Mouse (Mus musculus) 3T3-L1 (cell line): ENCODE results near the gene Ntm.
A peak's percentile ranks its signal among the peaks of the same experiment; 100 is the strongest.

Experiments used
- DNase-seq: peaks from one replicate; pipeline ENCODE4 v3.0.0-alpha.2; 2015; ENCODE audit warnings: low read depth, low spot score

Gene Ntm

DNA sequence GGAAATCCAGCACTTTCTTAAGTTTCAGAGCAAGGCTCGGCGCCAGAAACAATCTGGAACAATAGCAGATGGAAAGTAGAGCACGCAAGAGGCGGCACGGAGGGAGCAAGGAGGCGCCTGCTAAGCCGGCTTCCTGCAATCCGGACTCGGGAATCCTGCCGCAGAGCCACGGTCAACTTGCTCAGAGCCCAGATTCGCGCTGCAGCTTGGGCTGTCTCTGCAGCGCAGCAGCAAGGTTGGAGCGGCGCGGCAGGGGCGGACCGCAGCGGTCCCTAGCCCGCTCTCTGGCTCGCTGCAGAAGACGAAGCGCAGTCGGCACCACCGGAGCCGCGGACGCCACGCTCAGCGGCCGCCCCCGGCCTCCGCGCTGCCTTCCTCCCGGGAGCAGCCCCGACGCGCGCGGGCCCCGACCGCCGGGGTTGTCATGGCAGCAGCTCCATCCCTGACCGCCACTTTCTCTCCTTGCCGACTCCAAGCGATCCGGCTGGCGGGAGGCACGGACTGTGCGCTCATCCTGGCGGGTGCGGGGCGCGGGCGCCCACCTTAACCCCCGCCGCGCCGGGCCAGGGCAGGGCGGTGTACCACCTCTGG lies 550.7 kb downstream of the Ntm start:
- no peak for DNase-seq

DNA sequence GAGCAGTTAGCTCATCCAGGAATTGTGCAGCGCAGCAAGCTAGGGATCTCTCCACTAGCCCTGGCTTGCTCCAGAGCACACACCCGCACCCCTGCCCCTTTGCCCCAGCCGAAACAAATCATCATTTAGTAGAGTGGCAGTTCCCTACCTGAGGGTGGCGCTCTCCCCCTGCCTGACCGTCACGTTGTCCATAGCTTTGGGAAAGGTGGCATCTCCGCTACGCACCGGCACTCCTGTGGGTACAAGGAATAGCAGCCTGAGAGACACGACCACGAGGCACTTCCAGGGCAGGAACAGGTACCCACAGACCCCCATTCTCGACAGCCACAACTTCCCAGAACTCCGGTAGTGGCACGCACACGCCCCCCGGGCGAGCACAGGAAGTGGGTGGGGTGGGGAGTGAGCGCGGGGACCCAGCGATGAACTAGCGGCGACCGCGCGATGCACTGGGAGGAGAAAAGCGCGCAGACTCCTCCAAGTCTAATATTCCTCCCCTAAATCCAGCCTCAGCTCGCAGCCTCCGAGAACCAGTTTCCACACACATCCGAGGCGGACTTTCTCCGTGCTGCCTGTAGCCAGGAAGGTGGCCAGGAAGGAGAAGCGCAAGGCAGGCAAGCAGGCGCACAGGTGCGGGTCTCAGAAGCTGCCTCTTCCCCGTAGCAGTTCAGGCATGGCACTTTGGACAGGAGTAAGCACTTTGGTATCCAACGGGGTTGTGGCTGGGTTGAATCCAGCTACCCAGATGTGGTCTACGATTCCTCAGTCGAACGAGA lies 551.3 kb downstream of the Ntm start:
- DNase-seq = no peak

DNA sequence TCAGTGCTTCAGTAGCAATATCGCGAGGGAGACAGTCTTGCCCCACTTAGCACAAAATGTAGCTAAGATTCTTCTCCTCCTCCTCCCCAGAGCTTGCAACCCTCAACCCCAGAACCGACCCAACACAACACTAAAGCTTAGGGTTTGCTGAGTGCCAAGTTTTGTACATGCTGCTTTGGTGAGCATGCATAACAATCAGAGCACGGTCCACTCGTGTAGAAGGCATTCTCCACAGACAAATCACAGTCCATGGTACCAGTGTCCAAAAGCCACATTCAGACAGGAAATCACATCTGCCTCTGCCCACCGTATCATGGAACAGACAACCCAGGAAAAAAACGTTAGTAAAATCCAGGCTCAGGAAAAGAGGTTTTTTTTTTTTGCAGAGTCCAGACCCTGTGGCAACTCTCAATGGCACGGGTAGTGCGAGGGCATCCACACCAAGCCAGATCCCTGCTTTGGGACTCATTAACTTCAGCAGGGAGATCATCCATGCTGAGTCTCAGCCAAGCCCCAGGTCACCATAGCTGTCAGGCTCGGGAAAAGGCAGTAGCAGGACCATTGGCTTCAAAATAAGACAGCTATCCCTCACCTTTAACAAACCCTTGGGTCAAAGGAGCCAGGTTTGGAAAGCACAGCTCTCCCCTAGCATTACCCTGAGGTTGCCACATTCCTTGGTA lies 552.1 kb downstream of the Ntm start:
- DNase-seq = no peak

DNA sequence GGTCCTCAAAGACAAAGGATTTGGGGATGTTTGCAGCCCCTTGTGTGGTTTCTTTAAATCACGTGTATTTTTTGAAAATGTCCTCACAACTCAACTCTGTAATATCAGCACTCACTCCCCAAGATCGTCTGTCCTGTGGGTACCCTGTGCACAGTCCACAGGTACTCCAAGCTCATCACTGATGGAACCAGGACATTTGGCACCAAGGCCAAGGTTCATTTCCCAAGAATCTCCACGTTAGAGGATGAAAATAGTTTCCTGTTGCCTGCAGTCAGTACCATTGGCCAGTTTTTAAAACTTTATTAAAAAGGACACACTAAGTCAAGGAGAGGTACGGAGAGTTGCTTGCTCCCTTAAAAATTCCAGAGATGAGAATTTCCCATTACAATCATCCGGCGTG lies 552.7 kb downstream of the Ntm start:
- no peak for DNase-seq

DNA sequence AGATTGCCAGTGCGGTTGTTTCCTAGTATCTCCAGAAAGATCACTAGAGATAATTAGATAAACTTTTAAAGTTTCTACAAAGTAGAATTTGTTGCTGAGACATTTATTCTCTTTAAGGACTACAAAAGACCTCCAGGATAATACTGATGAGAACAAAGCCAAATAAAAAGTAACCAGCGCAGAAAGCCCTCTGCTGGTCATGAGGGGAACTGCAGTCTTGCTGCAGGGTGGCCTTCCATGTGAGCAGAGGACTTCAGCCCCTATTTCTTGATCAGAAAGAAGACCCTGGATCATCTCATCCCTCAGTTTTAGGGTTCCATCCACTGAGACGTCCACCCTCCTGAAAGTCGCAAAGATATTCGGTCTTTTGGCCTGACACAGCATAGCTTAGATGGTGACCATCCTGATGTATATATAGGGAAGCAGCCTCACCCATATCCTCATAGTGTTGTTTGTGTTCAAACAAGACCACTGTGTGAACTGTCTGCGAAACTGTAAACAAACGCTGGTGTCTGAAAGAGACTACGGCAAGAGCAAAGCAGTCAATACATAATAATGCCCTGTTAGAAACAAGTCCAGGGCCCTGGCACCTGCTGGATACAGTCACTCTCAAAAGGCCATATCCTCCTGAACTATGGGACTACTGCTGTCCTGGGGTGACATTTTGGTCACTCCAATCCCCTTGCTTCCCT lies 553.6 kb downstream of the Ntm start:
- DNase-seq = peak; percentile 47

DNA sequence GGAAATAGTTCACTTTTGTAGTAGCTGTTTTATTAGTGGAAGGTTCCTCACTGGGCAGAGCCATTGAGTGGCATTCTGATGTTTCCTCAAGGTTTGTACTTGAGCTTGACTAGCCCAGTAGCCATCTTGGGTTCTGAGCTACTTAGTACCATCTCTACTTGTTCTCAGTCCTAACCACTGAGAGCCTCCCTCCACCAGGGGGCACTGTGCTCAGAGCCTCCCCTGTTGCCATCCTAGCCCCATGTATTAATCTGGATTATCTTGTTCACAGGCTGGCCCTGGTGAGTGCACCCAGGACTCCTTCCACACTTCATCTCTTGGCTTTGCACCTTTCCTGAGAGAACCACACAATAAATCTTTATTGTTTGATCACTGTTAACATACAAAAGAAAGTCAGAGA lies 555.0 kb downstream of the Ntm start:
- peak; percentile 1 for DNase-seq

DNA sequence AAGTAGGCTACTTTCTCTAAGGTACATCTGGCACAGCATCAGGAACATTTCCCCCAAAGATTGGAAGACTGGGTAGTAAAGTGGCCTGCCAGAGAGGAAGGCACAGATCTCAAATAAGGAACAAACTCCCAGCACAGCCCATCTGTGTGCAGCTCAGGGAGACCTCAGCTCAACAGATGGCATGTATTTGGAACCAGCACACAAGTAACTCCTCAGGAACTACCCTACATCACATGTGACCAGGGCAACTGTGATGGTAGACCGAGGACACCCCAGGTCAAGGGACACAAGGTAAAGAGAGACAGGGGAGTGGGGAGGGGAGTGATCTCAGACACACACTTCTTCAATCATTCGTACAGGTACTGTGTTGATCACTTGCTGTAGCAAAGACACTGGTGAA lies 556.0 kb downstream of the Ntm start:
- no peak for DNase-seq

DNA sequence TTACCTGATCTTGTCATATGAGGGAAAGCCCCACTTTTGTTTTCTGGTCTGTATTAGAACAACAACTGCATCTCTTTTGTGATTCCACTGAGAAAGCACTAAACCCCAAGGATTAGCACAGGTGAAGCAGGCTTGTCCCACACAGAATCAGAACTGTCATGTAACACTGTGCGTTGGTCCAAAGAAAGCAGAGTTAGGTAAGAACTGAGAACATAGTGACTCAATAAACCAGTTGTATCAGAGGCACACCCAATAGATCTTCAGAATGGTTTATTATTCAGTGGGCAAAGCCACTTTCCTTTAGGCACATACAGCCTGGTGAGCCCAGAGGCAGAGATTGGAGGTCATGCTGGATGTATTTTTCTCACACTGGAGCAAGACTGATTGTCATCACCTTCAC lies 556.9 kb downstream of the Ntm start:
- DNase-seq = no peak

DNA sequence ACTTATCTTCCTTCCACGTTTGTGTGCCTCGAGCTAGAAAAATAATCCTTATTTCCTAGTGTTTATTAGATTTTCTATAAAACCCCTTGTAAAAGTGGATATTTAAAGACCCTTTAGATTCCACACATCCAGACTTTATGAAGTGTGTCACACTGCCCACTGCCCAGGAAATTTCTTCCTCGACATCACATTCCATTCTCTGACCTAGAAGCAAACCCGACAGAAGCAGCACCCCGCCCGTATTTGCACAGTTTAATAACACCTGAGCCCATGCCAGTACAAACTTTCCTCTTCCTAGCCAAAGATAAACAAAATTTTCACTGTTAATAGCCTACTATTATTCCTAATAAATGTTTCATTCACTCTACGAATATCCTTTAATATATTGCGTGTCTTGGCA lies 562.8 kb downstream of the Ntm start:
- no peak for DNase-seq

DNA sequence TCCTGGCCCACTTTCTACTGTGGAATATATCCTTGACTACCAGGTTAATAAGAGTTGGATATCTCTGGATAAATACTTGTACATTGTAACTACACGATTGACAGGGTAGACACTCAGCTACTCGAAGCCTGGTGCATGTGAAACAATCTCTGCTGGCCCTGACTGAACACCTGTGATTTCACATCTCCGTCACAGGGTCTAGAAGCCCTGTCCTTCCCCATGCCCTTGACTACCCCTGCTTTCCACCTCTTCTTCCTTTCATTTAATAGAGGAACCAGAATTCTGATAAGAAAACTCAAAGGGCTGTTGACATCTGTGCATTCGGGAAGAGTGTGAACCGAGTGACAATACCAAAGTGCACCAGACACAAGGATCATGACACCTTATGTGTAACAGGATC lies 566.8 kb downstream of the Ntm start:
- DNase-seq = no peak

DNA sequence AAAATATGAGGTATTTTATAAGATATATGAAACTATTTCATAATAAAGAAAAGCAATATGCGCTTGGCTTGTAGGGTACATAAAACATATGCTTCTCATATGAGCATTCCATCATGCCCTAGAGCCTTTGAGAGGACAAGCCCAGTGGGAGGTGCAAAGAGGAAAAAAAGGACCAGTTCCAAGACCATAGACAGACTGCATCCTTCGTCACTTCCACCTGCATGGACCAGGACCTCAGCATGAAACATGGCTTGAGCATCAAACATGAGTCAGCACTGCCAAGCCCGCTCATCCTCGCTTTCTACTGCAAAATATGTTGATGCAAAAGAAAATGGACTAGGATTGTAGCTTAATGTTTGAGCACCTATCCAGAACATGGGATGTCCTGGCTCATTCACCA lies 569.8 kb downstream of the Ntm start:
- no peak for DNase-seq

DNA sequence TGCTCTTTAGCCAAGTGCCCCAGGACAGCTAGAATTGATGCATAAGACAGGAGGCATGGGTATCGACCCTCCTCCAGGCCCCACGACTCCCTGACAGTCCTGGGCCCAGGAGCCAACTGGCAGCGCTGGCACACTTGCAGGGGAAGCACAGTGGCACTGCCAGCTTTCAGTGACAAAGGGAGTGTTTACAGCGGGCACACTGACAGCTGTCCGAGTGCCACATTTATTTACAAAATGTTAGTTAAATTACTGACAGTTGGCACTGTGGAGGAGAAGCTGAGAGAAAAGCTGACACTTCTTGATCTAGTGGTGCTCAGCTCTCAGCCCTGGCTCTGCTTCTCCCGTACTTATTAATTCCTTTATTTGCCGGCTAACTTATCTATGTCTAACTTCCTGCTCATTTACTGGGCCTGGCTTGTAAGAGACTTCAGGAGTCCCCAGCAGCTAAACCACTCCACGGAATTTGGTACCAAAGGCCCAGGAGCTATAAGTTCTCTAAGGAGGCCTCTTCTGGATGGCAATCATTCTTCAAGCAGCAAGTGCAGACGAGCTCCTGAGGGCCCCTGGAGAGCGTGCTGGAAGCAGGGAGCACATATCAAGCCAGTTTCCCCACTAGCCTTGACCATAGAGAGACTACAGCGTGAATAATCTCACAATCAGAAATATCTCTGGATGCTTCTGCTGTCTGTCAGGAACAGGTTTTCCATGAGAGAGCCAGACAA lies 572.0 kb downstream of the Ntm start:
- no peak for DNase-seq

DNA sequence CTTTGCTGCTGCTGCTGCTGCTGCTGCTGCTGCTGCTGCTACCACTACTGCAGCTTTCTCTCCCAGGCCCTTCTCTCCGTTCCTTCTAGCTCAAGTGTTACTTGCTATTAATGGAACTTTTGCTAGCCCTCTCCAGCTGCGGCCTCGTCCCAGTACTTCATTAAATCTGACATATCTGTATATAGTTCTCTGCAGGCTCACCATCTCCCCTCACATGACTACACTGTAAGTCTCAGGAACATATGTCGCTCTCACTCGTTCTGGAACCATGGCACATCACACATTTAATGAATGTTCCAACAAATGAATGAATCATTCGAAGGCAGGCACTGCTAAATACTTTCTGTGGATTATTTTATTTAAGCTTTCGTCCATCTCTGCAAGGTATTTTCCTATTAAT lies 573.7 kb downstream of the Ntm start:
- no peak for DNase-seq

DNA sequence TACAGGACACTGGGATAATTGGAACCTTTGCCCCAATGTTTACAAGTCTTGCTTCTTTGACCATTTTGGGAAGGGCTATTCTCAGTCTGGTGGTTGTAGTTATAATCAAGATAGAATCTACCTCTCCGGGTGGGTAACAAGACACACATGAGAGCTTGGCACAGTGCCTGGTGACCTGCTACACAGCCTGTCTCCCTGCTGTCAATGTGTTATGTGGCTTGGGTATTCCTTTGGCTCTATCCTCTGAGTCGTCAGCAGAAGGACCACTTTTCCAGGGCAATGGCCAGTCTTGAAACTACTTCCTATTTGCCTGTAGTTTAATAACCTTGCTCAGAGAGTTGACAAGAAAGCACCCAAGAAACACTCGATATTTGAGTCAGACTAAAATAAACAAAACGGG lies 575.8 kb downstream of the Ntm start:
- no peak for DNase-seq

DNA sequence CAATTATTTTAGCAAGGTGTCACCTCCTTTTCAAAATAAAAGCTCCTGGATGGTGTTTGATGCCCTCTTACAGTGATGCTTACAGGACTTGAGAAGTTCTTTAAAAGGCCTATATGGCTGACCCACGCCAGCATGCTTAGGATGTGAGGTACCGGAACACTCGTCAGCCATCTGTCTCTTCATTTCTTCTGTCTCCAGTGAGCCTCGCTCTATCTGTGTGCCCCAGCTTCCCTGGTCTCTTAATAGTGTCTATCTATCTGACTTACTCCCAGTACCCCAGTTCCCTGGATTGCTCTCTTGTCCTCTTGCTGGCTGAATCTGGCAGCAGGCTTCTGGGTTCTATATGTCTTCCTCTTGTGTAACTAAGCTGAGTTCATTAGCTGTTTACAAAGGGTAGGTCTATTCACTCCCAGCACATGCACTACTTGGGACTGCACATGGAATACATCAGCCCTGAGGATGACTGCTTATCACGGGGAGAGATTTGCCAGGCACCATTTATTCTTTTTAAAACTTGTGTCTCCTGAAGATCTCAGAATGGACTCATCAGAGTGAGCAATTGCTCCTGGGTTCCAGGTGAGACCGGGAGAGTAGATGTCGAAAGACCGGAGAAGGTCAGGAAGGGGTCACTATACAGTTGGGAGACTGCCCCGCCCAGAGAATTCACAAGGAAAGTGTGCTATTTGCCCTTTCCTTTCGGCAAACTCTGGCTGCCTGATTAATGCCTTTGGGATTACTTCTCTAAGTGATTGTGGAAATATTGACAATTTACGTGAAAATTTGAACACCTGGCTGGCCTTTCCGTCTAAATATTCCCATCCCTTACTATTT lies 585.6 kb downstream of the Ntm start:
- no peak for DNase-seq

DNA sequence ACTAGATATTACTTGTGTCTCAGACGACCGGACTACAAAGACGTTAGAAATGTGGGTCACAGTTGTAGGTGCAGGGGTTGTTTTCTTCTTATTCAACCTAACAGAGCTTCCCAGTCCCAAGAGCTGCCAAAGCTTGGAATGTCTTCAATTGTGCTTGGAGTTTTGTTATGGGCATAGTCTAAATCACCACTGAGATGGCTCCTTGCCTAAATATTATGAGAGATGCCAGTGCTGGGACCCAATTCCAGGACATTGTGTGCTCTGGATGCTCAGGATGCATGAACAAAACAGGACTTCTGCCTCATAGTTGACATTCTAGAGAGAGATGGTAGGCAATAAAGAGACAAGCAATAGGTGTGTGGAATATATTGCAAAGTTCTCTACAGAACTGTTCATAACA lies 591.6 kb downstream of the Ntm start:
- DNase-seq = no peak

DNA sequence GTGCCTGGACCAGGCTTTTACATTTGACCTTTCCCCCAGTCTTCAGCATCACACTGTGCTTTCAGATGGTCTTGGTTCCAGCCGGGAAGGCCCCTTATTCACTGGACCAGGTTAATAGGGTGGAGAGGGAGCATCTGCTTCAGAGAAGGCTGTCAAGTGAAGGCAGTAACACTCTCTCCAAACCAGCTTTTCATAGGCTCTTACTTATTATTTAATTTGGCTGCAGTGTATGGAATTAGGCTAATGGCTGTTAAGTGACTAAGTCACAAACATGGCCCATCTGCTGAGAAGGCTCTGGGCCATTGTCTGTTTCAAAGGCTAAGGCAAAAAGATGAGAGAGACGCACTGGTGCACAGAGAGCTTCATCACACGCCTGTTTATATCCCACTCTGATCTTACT lies 593.3 kb downstream of the Ntm start:
- DNase-seq = no peak

DNA sequence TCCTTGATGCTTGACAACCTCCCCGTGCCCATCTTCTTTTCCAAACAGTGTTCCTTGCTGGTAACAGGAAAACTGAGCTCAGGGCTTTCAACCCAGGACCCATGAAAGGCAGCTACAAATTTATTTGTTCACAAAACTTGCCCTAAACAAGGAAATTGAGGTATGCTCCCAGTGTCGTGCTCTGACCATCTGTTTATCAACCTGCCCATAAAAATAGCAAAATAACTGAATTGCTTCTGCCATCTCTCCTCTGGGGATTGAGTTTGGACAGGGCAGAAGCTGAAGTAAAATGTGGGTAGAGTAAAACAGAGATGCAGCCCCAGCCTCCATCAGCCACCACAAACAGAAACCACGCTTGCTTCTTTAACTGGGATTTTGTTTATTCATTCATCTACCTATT lies 594.6 kb downstream of the Ntm start:
- no peak for DNase-seq

DNA sequence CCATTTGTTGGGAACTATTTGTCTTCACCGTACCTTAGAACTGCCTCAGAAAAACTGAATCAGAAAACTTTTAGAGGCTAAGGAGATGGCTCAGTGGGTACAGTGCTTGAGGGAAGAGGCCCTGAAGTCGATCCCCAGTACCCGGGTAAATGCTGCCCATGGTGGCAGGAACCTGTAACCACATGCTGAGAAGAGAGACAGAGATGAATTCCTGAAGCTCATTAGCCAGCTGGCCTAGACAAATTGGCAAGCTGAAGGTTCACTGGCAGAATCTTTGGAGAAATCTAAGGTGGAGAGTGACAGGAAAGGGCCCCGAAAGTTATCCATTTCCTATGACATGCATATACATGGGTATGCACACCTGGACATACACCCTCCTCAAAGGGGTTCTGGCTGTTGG lies 605.1 kb downstream of the Ntm start:
- DNase-seq = no peak

DNA sequence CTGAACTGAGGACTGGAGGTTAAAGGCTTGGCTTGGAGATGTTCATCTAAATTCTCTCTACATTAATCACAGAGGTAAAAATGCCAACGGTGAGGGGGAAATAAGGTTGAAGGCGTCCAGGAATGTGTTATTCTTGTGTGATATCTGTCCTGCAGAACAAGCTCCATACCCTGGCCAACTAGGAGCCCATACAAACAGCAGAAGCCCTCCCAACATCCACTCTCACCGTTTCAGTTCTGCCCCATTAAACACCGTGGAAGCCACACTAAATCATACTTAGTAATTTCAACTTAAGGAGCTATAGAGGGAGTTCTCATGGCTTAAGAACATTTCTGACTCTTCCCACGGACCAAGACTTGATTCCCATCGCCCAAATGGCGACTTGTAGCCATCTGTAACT lies 620.6 kb downstream of the Ntm start:
- no peak for DNase-seq

DNA sequence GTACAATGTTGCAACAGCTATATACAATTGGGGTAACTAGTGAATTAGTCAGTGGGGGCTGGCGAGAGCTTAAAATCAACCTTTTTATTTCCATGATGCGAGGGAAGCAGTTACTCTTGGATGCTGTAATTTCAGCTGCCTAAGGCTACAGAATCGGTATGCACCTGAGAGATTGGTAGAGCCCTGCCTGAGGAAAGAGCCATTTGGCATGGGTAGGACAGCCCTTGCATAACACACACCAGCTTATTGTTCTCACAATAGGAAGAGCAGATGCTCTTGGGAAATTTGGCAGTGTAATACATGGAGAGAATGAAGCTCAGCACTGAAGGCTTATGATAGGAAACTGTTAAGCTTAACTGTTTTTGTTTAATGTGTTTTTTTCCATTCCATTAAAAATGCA lies 621.6 kb downstream of the Ntm start:
- no peak for DNase-seq
